Mouse (Mus musculus) olfactory bulb, adult 2 months (tissue): ENCODE measurements around the gene Ccr1.

Experiments used
- CTCF ChIP-seq: fragments of 200-500 bp; IDR thresholded peaks from 2 replicates; pipeline ENCODE4 v1.5.1; 2012; ENCODE audit warnings: low read depth, mild to moderate bottlenecking, low read length, moderate library complexity; ENCODE audit not compliant: insufficient read depth
- POLR2A ChIP-seq: fragments of 200-500 bp; IDR thresholded peaks from 2 replicates; pipeline ENCODE4 v1.6.1; 2012; ENCODE audit warnings: mild to moderate bottlenecking, low read depth, low read length, moderate library complexity; ENCODE audit not compliant: insufficient read depth

DNA sequence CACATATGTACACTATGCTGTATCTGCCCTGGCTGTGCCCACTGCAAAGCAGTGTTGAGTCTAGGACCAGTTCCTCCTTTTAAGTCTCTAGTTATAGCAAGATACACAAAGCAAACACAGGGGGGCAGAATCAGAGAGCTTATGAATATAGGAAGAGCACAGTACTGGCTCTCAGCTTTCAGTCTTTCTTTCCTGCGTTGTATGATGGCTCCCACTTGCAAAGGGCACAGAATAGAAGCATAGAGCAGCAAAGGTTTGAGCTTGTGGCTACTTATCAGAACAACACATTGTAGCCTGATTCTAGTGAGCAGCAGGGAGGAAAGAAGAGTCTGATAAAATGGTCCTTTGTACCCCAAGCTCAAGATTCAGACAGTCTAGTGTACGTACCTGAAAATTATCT is 17.7 kb upstream of the Ccr1 start:
- TF ChIP-seq CTCF (no peak), POLR2A (no peak)
